Mouse (Mus musculus) right cerebral cortex, postnatal 14 days (tissue): ENCODE results near the gene Tgfbrap1.
"Not testable (repeated sequence)": the region's sequence is repeated elsewhere in the genome, so short reads cannot be mapped to it uniquely, and the experiment has no call there.

Source experiments
- DNase-seq: peaks from one replicate; pipeline ENCODE4 v3.0.0; 2022

The Tgfbrap1 gene

GRCm38 (mm10) chr1:43110556-43110955 is 12.1 kb upstream of the Tgfbrap1 start:
- DNase-seq: peak; percentile 59

- DNase-seq: no peak
Observed at GRCm38 (mm10) chr1:43108729-43109128, 10.3 kb upstream of the Tgfbrap1 start.

- DNase-seq: no peak
Observed at GRCm38 (mm10) chr1:43094206-43094605, 4.2 kb downstream of the Tgfbrap1 start.

GRCm38 (mm10) chr1:43092056-43093015 is 6.1 kb downstream of the Tgfbrap1 start:
- DNase-seq: peak; percentile 60

GRCm38 (mm10) chr1:43091306-43092055 is 7.0 kb downstream of the Tgfbrap1 start:
- DNase-seq: no peak

- DNase-seq: no peak
Observed at GRCm38 (mm10) chr1:43090418-43090817, 8.0 kb downstream of the Tgfbrap1 start.

GRCm38 (mm10) chr1:43082946-43083345 is 15.5 kb downstream of the Tgfbrap1 start:
- no peak for DNase-seq

GRCm38 (mm10) chr1:43078124-43078523 is 20.3 kb downstream of the Tgfbrap1 start:
- DNase-seq: no peak

GRCm38 (mm10) chr1:43074791-43075190 is 23.6 kb downstream of the Tgfbrap1 start:
- DNase-seq: no peak

GRCm38 (mm10) chr1:43072561-43072960 is 25.9 kb downstream of the Tgfbrap1 start:
- no peak for DNase-seq

GRCm38 (mm10) chr1:43072028-43072427 is 26.4 kb downstream of the Tgfbrap1 start:
- DNase-seq: no peak

- no peak for DNase-seq
Observed at GRCm38 (mm10) chr1:43070726-43071125, 27.7 kb downstream of the Tgfbrap1 start.

GRCm38 (mm10) chr1:43067551-43067950 is 30.9 kb downstream of the Tgfbrap1 start:
- DNase-seq: no peak

- DNase-seq: no peak
Observed at GRCm38 (mm10) chr1:43066573-43066972, 31.9 kb downstream of the Tgfbrap1 start.

GRCm38 (mm10) chr1:43065615-43066310 is 32.7 kb downstream of the Tgfbrap1 start:
- DNase-seq: peak; percentile 84

GRCm38 (mm10) chr1:43051903-43052302 is 46.5 kb downstream of the Tgfbrap1 start:
- no peak for DNase-seq

- DNase-seq: no peak
Observed at GRCm38 (mm10) chr1:43047811-43048210, 50.6 kb downstream of the Tgfbrap1 start.

- no peak for DNase-seq
Observed at GRCm38 (mm10) chr1:43046990-43047389, 51.4 kb downstream of the Tgfbrap1 start.

- no peak for DNase-seq
Observed at GRCm38 (mm10) chr1:43045204-43045982, 53.0 kb downstream of the Tgfbrap1 start.

GRCm38 (mm10) chr1:43042271-43042670 is 56.2 kb downstream of the Tgfbrap1 start:
- no peak for DNase-seq

- no peak for DNase-seq
Observed at GRCm38 (mm10) chr1:43036014-43036413, 62.4 kb downstream of the Tgfbrap1 start.

- not testable (repeated sequence) for DNase-seq
Observed at GRCm38 (mm10) chr1:43015153-43015685, 83.2 kb downstream of the Tgfbrap1 start.
